Mouse (Mus musculus) testis, adult 2 months (tissue): ENCODE measurements around the gene Ammecr1.

Source experiments
- CTCF ChIP-seq: fragments of 200-500 bp; IDR thresholded peaks from 2 replicates; pipeline ENCODE4 v1.5.1; 2012; ENCODE audit warnings: low read depth, mild to moderate bottlenecking, inconsistent platforms, low read length, moderate library complexity; ENCODE audit not compliant: control insufficient read depth, insufficient read depth, insufficient replicate concordance
- POLR2A ChIP-seq: fragments of 200-500 bp; IDR thresholded peaks from 2 replicates; pipeline ENCODE4 v1.6.1; 2012; ENCODE audit warnings: low read depth, mild to moderate bottlenecking, inconsistent platforms, low read length, moderate library complexity; ENCODE audit not compliant: control insufficient read depth

DNA sequence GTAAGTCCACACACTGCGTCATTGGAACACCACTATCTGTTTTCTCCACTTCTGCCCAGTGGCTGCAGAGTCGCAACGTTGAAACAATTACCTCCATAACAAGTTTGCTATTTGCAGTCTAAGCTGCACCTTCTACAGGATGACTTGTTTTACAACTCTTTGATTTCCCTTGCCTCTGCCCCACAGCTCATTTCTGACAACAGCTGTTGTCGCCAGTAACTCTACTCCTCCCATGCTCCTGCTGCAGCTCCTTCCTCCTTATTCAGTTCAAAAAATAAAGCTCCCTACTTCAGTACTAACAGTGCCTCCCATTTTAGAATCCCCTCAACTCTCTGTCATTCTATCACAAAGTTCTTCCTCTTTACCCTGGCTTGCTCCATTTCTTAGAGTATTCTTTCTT lies 12.7 kb upstream of the Ammecr1 start:
- no peak for TF ChIP-seq POLR2A
- no peak for TF ChIP-seq CTCF
